ENCODE assay signal across 11 mouse cellular contexts in the genomic region with DNA sequence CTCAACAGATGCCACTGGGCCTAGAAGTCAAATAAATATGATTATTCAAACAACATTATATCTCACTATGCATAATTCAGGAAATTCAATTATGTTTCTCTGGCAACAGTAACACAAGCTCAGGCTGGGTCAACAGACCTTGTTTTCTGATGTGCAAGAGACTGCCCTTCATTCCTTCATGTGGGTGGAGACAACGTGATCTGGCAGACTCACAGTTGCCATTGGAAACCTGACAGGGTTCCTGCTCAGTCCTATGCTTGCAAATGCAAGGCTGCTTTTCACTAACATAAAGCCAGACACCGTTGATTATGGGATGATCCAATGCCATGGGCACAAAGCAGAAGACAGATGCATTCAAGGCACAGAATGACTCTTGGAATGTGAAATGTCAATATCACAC.
A peak's percentile ranks its signal among the peaks of the same experiment; 100 is the strongest.
DNase-seq lines count a peak whose midpoint lies in the region; ATAC-seq lines count a peak whose summit lies in the region.
"Had no signal": no experiment of that assay in that cellular context is flagged by ENCODE, and none has a peak within 500 bp of the region (broad histone marks: within the 10 kb centered on the region; RNA-seq: fewer than 3 reads in every experiment).

No protein-coding gene starts in this region.

- intact Hi-C loops in left cerebral cortex, postnatal 10 days (cut with DNase I), result no loop called here

- ATAC-seq in erythroblast, adult 5-6 weeks (replicated peaks; ENCODE audit: low FRiP score, poor library complexity, severe bottlenecking), result no peak

- DNase-seq in adrenal gland, postnatal 14 days, result peak; percentile 30
- DNase-seq in adrenal gland, postnatal 25 days, result no peak
- DNase-seq in left cerebral cortex, postnatal 10 days (ENCODE audit: extremely low spot score in 1 of 2, low spot score in 2 of 2), result peak; percentile 52 to 54
- DNase-seq in left cerebral cortex, adult 11 months (ENCODE audit: low spot score), result no peak
- DNase-seq in kidney, postnatal 36 days, result peak; percentile 6 to 7
- DNase-seq in right cerebral cortex, postnatal 4 days, result peak; percentile 16
- no peak for DNase-seq in thymus, postnatal 10 days (ENCODE audit: low spot score in 2 of 2)
- DNase-seq: B cell, adult 2 months; heart, postnatal 36 days; thymus, adult 18-20 months had no signal

Comparison
In these comparisons a context has a peak if more than half of its experiments do, and no peak if none do; other contexts are left out.
1. DNase-seq: peak in adrenal gland, postnatal 14 days (single experiment), left cerebral cortex, postnatal 10 days (2 of 2), kidney, postnatal 36 days (2 of 2) and right cerebral cortex, postnatal 4 days (single experiment); none in adrenal gland, postnatal 25 days (single experiment), left cerebral cortex, adult 11 months (single experiment) and thymus, postnatal 10 days (0 of 2).